In genomic region chr17:27685550-27685913, GRCm38 (mm10) we compare ENCODE assay signal across 9 mouse cellular contexts. TPM values are rescaled to one million over a fixed set of nuclear protein-coding genes. Genes with fewer than 3 reads are reported as not detected.
A peak's percentile ranks its signal among the peaks of the same experiment; 100 is the strongest.
DNase-seq lines count a peak whose midpoint lies in the region; ATAC-seq lines count a peak whose summit lies in the region.
"Had no signal": no experiment of that assay in that cellular context is flagged by ENCODE, and none has a peak within 500 bp of the region (broad histone marks: within the 10 kb centered on the region; RNA-seq: fewer than 3 reads in every experiment).

No protein-coding gene starts in this region.

- no peaks in the 10 kb centered on the region for H3K36me3 ChIP-seq in forebrain, embryonic 14.5 days (ENCODE audit: control insufficient read depth, insufficient read depth, low read length)
- H3K36me3 ChIP-seq in limb, embryonic 13.5 days, result no peaks in the 10 kb centered on the region

- H3K4me3 ChIP-seq in forebrain, embryonic 14.5 days (ENCODE audit: low read depth, low read length), result peak overlapping the region; percentile 45
- H3K4me3 ChIP-seq in limb, embryonic 13.5 days, result peak overlapping the region; percentile 51

- peak overlapping the region; percentile 97 for H3K4me2 ChIP-seq in forebrain, embryonic 14.5 days (ENCODE audit: low read length)
- peak overlapping the region; percentile 97 for H3K4me2 ChIP-seq in limb, embryonic 13.5 days (replicated peaks)

- peak; percentile 41 for ATAC-seq in forebrain, embryonic 14.5 days
- peak; percentile 35; the same call in 1 of the 2 replicates for ATAC-seq in limb, embryonic 13.5 days (ENCODE audit: low FRiP score, low read depth)
- no peak for ATAC-seq in inflammation-experienced regulatory T-cells, adult 6 months
- no peak for ATAC-seq in monocyte, adult 5-6 weeks (replicated peaks; ENCODE audit: insufficient number of reproducible peaks, low FRiP score, low TSS enrichment, poor library complexity, severe bottlenecking)

- H3K27ac ChIP-seq in forebrain, embryonic 14.5 days (ENCODE audit: low read depth, low read length), result no peak overlapping the region
- H3K27ac ChIP-seq in limb, embryonic 13.5 days, result no peak overlapping the region

- 4% methylated on average over 11 of the region's 11 CpGs for WGBS in forebrain, embryonic 14.5 days
- 4% methylated on average over 11 of the region's 11 CpGs for WGBS in limb, embryonic 13.5 days

- H3K9ac ChIP-seq in forebrain, embryonic 14.5 days (ENCODE audit: low read length), result peak overlapping the region; percentile 68
- peak overlapping the region; percentile 75 for H3K9ac ChIP-seq in limb, embryonic 13.5 days

- H3K4me1 ChIP-seq in forebrain, embryonic 14.5 days (ENCODE audit: control insufficient read depth, insufficient read depth, low read length), result no peaks in the 10 kb centered on the region
- H3K4me1 ChIP-seq in limb, embryonic 13.5 days, result peaks cover 15% of the 10 kb centered on the region

- intact Hi-C loops in left cerebral cortex, postnatal 4 days (cut with DNase I), result no loop called here

- DNase-seq in left cerebral cortex, postnatal 4 days, result peak; percentile 35
- DNase-seq in left cerebral cortex, adult 11 months (ENCODE audit: low spot score), result no peak
- no peak for DNase-seq in forebrain, embryonic 14.5 days (ENCODE audit: low spot score)
- DNase-seq in retina, embryonic 14.5 days (ENCODE audit: low spot score), result peak; percentile 36
- DNase-seq in layer of hippocampus, adult 8-10 months (ENCODE audit: low spot score in 2 of 2), result no peak

- no peaks in the 10 kb centered on the region for H3K9me3 ChIP-seq in forebrain, embryonic 14.5 days (replicated peaks; ENCODE audit: control insufficient read depth, low read length)
- no peaks in the 10 kb centered on the region for H3K9me3 ChIP-seq in limb, embryonic 13.5 days

- peaks cover 5% of the 10 kb centered on the region for H3K27me3 ChIP-seq in forebrain, embryonic 14.5 days (replicated peaks; ENCODE audit: control insufficient read depth, insufficient read depth, low read length)
- peaks cover 59% of the 10 kb centered on the region for H3K27me3 ChIP-seq in limb, embryonic 13.5 days

RNA-seq across cellular contexts. Expression of gene Pacsin1, which starts 30.2 kb away (rescaled TPM):
- 10 to 100 TPM; 66.7 to 77.1 TPM for total RNA-seq in left cerebral cortex, postnatal 4 days (2021)
- polyA plus RNA-seq in forebrain, embryonic 14.5 days (2014; fragmentation: Nextera tagmentation; extraction: Ambion mirVana), result 22.2 and 25.2 TPM in 2 replicates
- polyA plus RNA-seq in limb, embryonic 13.5 days (2015; fragmentation: Nextera tagmentation; extraction: Ambion mirVana), result 5.0 and 6.2 TPM in 2 replicates
- total RNA-seq in layer of hippocampus, adult 8-10 months (2022), result 100 to 1,000 TPM; 308 to 331 (median 324) TPM
- polyA plus RNA-seq in inflammation-experienced regulatory T-cells, adult 6 months (2017; shearing (Covaris generic)), result 10 to 100 TPM; 12.2 to 49.0 (median 34.4) TPM
- total RNA-seq in monocyte, adult 5-6 weeks (2017), result 1.8 TPM in 1 of 3 replicates, not detected in the others

RNA-seq across cellular contexts. Expression of gene Spdef, which starts 43.2 kb away (rescaled TPM):
- 1 to 10 TPM; 2.8 to 5.8 TPM for total RNA-seq in left cerebral cortex, postnatal 4 days (2021)
- polyA plus RNA-seq in forebrain, embryonic 14.5 days (2014; fragmentation: Nextera tagmentation; extraction: Ambion mirVana), result 0.44 TPM in 1 of 2 replicates, not detected in the other
- polyA plus RNA-seq in limb, embryonic 13.5 days (2015; fragmentation: Nextera tagmentation; extraction: Ambion mirVana), result 0.17 and 0.34 TPM in 2 replicates
- under 1 TPM in 3 of 4 experiments, not detected in 1; 0.25 to 0.63 (median 0.31) TPM for total RNA-seq in layer of hippocampus, adult 8-10 months (2022)
- not detected for polyA plus RNA-seq in inflammation-experienced regulatory T-cells, adult 6 months (2017; shearing (Covaris generic))
- total RNA-seq in monocyte, adult 5-6 weeks (2017), result not detected in 3 replicates

RNA-seq across cellular contexts. Expression of gene Rps10, which starts 49.1 kb away (rescaled TPM):
- 100 to 1,000 TPM; 695 to 751 TPM for total RNA-seq in left cerebral cortex, postnatal 4 days (2021)
- polyA plus RNA-seq in forebrain, embryonic 14.5 days (2014; fragmentation: Nextera tagmentation; extraction: Ambion mirVana), result 603 and 789 TPM in 2 replicates
- 906 and 924 TPM in 2 replicates for polyA plus RNA-seq in limb, embryonic 13.5 days (2015; fragmentation: Nextera tagmentation; extraction: Ambion mirVana)
- total RNA-seq in layer of hippocampus, adult 8-10 months (2022), result 100 to 1,000 TPM; 403 to 610 (median 491) TPM
- 1,000 to 10,000 TPM; 1,299 to 2,086 (median 1,613) TPM for polyA plus RNA-seq in inflammation-experienced regulatory T-cells, adult 6 months (2017; shearing (Covaris generic))
- total RNA-seq in monocyte, adult 5-6 weeks (2017), result 1,083 to 1,310 TPM (median 1,165 TPM) in 3 replicates

RNA-seq across cellular contexts. Expression of gene RPS10-NUDT3, which starts 50.5 kb away (rescaled TPM):
- total RNA-seq in left cerebral cortex, postnatal 4 days (2021), result not detected
- not detected in 2 replicates for polyA plus RNA-seq in forebrain, embryonic 14.5 days (2014; fragmentation: Nextera tagmentation; extraction: Ambion mirVana)
- polyA plus RNA-seq in limb, embryonic 13.5 days (2015; fragmentation: Nextera tagmentation; extraction: Ambion mirVana), result not detected in 2 replicates
- total RNA-seq in layer of hippocampus, adult 8-10 months (2022), result 1 to 10 TPM in 1 of 4 experiments, not detected in 3; 1.6 TPM
- not detected for polyA plus RNA-seq in inflammation-experienced regulatory T-cells, adult 6 months (2017; shearing (Covaris generic))
- not detected in 3 replicates for total RNA-seq in monocyte, adult 5-6 weeks (2017)
- total RNA-seq: layer of hippocampus, postnatal 36 days had no signal

Comparison
In these comparisons a context has a peak if more than half of its experiments do, and no peak if none do; other contexts are left out.
1. DNase-seq: peak in left cerebral cortex, postnatal 4 days (single experiment) and retina, embryonic 14.5 days (single experiment); none in left cerebral cortex, adult 11 months (single experiment), forebrain, embryonic 14.5 days (single experiment) and layer of hippocampus, adult 8-10 months (0 of 2).
2. ATAC-seq: peak in forebrain, embryonic 14.5 days (single experiment) and limb, embryonic 13.5 days (single experiment); none in inflammation-experienced regulatory T-cells, adult 6 months (single experiment) and monocyte, adult 5-6 weeks (single experiment).
3. RNA of gene Pacsin1, which starts 30.2 kb away (total RNA-seq): 308 to 331 TPM in layer of hippocampus, adult 8-10 months and 66.7 to 77.1 TPM in left cerebral cortex, postnatal 4 days; 1.8 TPM in monocyte, adult 5-6 weeks; every median in the first group is over 10 times any median in the second.